Mouse (Mus musculus): ENCODE results near the gene Pml. TPM values are rescaled to one million over a fixed set of nuclear protein-coding genes. Genes with fewer than 3 reads are reported as not detected.

Pml gene
- polyA plus RNA-seq, 1 experiment from 2014 or later = 24.7 TPM

DNA sequence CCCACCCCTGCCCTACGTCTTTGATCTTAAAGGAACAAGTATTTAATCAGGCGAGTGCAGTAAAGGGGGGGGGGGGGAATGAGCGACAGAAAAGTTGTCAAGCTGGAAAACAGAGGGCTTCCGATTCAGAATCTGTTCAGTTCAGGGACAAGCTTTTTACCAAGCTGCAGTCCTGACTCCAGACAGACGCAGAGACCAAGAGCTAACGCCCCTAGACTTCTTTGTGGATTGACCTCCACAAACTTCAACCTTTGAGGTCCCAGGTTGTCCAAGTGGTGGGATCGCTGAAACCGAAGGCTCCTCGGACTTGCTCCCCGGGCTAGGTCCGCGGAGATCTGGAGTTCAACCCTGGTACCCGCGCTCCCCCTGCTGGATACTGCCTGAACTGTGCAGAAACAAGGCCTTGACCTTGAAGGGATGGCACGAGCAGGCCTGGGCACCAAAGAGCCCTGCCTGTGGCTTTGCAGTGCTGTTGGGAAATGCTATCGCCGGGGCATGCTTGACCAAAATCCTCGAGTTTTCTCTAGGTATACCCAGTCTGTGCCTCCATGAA lies 45.1 kb downstream of the Pml start:
- H3K9me3 ChIP-seq (replicated peaks) = no peaks in the 10 kb centered on the region
- peaks cover 44% of the 10 kb centered on the region for H3K4me1 ChIP-seq
- peaks cover 52% of the 10 kb centered on the region for H3K27me3 ChIP-seq
- WGBS = 4% methylated on average over 18 of the region's 18 CpGs
- H3K4me2 ChIP-seq = peak overlapping the region; percentile 64
- no peak overlapping the region for H3K27ac ChIP-seq
- peak; percentile 79; the same call in 1 of the 2 replicates for ATAC-seq (replicated peaks; ENCODE audit: low FRiP score)
- H3K9ac ChIP-seq = no peak overlapping the region
- peak overlapping the region; percentile 40 for H3K4me3 ChIP-seq (replicated peaks)
- no peaks in the 10 kb centered on the region for H3K36me3 ChIP-seq

DNA sequence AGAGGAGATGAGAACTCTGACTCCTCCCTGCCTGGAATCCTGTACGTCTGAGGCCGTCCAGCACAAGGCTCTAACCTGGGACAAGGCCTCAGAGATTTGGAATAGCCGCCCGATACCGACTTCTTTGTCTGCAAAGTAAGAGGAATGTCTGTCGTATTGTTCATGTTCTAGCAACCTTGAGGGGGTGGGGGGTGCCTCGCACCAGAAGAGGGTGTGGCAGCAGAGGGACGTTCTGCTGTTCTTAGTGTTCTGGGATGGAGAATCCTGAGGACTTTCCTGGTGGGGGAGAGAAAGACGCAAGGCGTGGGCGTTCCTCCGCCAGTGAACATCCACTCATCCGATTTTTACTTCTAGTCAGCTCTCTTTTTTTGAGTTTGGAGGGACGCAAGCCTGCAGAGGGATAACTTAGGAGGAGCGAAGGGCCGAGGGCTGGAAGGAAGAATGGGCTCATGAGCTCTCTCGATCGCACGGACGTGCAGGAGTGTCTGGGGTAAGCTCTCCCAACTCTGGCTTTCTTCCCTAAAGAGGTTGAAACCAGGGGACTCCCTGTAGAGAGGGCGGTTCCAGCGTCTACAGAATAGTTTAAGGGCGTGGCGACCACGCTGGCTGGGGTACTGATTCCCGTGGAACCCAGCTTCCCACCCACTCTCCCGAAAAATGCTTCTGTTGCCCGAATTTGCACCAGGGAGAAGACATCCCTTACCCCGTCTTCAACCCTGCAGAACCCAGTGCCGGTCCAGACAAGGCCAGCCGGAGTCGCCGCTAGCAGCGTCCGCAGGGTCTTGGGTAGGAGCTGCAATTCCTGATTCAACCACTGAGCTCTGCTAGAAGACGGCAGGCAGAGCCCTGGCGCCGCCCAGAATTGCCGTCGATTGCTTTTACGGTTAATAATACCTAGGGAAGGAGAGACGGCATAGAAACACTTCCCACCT lies 45.8 kb downstream of the Pml start, which contains the start of the genes Islr and Islr2:
Islr (minus strand) TSS at position 791 of the 932 bp plus-strand sequence.
Islr2 (minus strand) TSS at position 804 of the 932 bp plus-strand sequence.
- Histone ChIP-seq H3K27me3 (peaks cover 59% of the 10 kb centered on the region), H3K27ac (no peak within 1 kb of the TSS), H3K4me3 (replicated peaks) (peak within 1 kb of the TSS; percentile 40), H3K9me3 (replicated peaks) (no peaks in the 10 kb centered on the region), H3K9ac (0 out of 2 replicates have a peak within 1 kb of the TSS, but pooled peaks have one; percentile 26), H3K36me3 (no peaks in the 10 kb centered on the region), H3K4me1 (peaks cover 52% of the 10 kb centered on the region), H3K4me2 (peak within 1 kb of the TSS; percentile 64)
- ATAC-seq (replicated peaks; ENCODE audit: low FRiP score) = peak; percentile 74
- WGBS = 3% methylated on average over 42 of the region's 42 CpGs

DNA sequence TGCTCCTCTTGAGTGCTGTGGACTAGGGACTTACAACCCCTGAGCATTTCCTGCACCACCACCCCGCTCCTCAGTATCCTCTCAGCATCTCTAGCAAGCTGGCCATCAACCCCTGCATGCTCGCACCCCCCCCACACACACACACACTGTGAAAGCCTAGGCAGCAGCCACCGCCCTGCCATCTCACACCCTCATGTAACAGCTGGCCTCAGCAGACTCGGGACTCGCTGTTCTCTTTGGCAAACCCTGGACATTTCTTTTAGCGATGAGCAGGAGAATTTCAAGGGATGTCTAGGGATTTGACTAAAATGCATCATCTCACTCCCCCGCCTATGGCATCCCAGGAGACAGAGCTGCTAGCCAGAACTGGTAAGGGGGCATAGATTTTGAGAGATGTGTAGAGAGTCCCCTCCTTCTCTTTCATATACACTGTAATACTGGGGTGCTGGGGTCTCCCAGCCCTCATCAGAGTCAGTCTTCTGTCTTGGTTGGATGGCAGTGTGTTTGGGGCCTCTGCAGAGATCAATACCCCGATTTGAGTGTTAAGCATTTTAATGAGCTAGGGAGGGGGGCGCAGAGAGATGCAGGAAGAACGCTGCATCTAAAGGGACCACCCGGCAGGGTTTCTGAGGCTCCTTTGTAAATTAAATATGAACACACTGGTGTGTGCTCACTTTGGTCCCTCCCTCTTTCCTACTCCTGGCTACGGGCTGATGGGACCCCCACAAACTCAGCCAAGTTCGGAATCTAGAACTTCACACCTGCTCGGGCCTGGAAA lies 46.7 kb downstream of the Pml start:
- no peak overlapping the region for H3K9ac ChIP-seq
- no peak overlapping the region for H3K27ac ChIP-seq
- H3K4me3 ChIP-seq (replicated peaks) = no peak overlapping the region
- peak overlapping the region; percentile 64; the same call in 1 of the 2 replicates for H3K4me2 ChIP-seq
- no peaks in the 10 kb centered on the region for H3K9me3 ChIP-seq (replicated peaks)
- no peaks in the 10 kb centered on the region for H3K36me3 ChIP-seq
- peaks cover 65% of the 10 kb centered on the region for H3K27me3 ChIP-seq
- ATAC-seq (replicated peaks; ENCODE audit: low FRiP score) = no peak
- H3K4me1 ChIP-seq = peaks cover 61% of the 10 kb centered on the region
- WGBS = 8% methylated on average over 14 of the region's 14 CpGs

DNA sequence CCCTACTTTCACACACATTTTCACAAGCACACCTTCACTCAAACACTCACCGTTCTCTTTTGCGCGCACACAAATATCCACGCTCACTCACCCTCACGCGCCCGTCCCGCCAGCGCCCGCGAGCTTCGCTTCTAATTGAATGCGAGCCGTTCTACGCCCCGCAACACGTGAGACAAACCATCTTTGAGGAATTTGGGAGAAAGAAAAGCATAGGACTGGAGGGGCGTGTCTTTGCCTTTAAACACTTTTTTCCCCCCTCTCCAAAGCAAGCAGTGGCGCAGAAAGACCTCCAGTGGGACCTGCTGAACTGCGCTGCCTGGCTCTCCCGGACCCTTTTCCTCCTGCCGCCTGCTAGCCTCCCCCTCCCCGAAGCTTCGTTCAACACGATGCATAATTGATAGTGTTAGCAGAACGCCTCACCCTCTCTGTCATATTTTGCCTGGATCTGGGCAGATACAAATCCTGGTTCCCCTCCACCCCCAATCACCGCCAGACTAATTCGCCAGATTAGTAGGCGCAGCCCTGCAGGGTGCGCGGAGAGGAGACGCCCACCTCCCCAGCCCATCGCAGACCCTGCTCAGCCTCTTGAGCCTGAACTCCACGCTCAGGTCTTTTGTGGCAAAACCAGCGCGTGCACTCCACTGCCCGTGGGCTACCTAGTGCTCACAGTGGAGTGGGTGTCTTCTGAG lies 47.6 kb downstream of the Pml start:
- H3K27ac ChIP-seq = no peak overlapping the region
- no peaks in the 10 kb centered on the region for H3K9me3 ChIP-seq (replicated peaks)
- H3K4me2 ChIP-seq = peak overlapping the region; percentile 40
- H3K4me1 ChIP-seq = peaks cover 70% of the 10 kb centered on the region
- H3K4me3 ChIP-seq (replicated peaks) = peak overlapping the region; percentile 23
- WGBS = under 1% methylated on average over 37 of the region's 37 CpGs
- H3K27me3 ChIP-seq = peaks cover 74% of the 10 kb centered on the region
- H3K9ac ChIP-seq = no peak overlapping the region
- no peaks in the 10 kb centered on the region for H3K36me3 ChIP-seq
- ATAC-seq (replicated peaks; ENCODE audit: low FRiP score) = no peak

DNA sequence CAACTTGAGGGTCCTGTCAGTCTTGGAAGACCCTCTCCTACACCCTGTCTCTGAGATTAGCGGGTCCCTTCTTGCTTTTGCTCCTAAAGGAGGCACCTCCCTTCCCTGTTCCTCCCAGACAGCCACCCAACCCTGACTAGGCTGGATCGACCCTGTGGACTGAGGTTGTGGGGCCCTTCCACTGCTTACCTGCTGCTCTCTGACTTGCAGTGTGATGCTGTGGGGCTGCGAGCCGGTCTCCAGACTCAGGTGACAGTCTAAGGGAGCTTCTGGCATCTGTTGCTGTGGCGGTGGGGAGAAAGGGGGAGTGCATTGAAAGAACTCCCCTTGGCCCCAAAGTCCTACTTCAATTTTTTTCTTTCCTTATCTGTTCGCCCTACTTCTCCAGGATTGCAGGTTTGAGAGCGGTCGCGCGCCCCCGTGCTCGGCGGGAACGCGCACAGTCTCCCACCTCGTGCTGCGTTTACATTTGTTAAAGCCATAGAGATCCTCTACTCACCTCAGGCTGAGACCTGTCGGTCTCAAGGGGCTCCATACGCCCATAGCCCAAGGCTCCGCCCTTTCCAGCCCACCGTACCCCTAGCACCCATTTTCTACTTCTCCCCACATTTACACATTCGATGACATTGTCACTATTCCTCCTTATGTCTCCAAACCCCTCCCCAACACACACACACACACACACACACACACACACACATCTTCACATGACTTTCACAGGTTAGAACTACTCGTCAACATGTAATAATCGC lies 48.3 kb downstream of the Pml start:
- Histone ChIP-seq H3K4me2 (peak overlapping the region; percentile 40), H3K27ac (no peak overlapping the region), H3K9me3 (replicated peaks) (no peaks in the 10 kb centered on the region), H3K27me3 (peaks cover 81% of the 10 kb centered on the region), H3K4me3 (replicated peaks) (peak overlapping the region; percentile 23; the same call in 1 of the 2 replicates), H3K9ac (no peak overlapping the region), H3K4me1 (peaks cover 77% of the 10 kb centered on the region), H3K36me3 (no peaks in the 10 kb centered on the region)
- 1% methylated on average over 24 of the region's 24 CpGs for WGBS
- ATAC-seq (replicated peaks; ENCODE audit: low FRiP score) = no peak

DNA sequence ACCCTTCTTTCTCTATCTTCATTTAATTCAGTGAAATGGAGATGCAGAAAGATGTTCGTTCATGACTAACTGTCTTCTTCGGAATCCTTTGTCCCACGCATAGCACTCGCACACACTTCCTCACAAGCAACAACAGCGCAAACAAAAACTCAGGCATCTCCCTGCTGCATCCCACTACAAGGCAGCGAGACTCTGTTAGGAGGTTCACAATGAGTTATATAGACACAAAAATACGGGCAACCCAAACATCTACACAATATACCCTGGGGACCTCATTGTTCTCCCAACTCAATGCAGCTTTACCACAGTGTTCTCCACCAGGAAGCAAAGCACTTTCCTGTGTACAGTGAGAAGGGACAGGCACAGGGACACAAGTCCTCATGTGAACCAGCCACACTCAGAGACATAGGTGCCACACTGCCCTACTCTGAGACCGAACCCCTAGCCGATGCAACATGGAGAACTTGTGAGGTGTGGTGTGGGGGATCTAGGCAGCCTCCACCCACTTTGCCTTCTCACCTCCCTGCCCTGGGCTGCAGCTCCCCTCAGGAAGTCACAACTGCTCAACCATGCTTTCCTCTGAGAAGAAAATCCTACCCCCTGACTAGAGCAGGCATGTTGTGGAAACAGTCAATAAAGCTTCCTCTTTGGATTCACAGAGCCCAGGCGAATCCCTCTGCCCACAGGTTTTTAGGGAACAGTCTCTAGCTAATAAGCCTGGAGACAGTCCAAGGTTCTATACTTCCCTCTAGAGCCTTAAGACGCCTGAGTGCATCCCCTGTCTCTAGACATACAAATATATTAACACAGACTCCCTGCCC lies 49.1 kb downstream of the Pml start:
- Histone ChIP-seq H3K27me3 (peaks cover 89% of the 10 kb centered on the region), H3K9ac (no peak overlapping the region), H3K4me1 (peaks cover 84% of the 10 kb centered on the region), H3K36me3 (no peaks in the 10 kb centered on the region), H3K9me3 (replicated peaks) (no peaks in the 10 kb centered on the region), H3K4me2 (no peak overlapping the region), H3K27ac (no peak overlapping the region), H3K4me3 (replicated peaks) (no peak overlapping the region)
- 13% methylated on average over 11 of the region's 11 CpGs for WGBS
- no peak for ATAC-seq (replicated peaks; ENCODE audit: low FRiP score)

DNA sequence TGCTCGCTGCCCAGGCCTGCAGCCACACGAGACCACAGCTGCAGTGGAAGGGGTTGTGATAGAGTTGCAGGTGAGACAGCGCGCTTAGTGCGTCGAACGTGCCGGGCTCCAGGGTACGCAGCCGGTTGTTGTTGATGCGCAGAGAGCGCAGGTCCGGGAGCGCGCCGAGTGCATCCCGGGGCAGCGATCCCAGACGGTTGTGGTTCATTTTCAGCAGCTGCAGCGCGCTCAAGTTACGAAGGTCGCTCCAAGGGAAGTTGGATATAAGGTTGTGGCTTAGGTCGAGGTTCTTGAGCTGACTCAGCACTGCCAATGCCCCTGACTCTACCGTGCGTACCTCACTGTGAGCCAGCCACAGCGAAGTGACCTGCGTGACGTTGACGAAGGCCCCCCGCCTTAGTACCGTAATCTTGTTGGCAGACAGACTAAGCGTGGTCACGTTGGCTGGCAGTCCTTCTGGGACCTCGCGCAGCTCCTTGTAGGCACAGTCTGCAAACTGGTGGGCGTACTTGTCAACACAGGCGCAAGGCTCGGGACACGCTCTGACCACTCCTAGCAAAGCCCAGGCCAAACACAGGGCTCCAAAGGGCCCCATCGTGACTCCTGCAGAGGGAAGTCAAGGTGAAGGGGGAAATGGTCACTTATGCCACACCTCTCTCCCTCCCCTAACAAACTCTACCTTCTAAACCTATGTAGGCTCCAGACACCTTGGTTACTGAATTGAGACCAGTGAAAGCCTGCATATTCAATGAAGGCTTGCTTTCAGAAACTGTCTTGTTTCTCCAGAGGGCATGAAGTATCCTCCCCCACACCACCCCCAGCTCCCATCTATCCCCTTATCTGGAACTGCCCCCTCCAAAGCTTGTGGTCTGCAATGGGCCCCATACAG lies 50.0 kb downstream of the Pml start:
- Histone ChIP-seq H3K4me1 (peaks cover 84% of the 10 kb centered on the region), H3K4me3 (replicated peaks) (peak overlapping the region; percentile 35), H3K27me3 (peaks cover 95% of the 10 kb centered on the region), H3K9ac (0 out of 2 replicates have a peak overlapping the region, but pooled peaks have one; percentile 14), H3K27ac (no peak overlapping the region), H3K9me3 (replicated peaks) (no peaks in the 10 kb centered on the region), H3K36me3 (no peaks in the 10 kb centered on the region), H3K4me2 (peak overlapping the region; percentile 61)
- 0 out of 2 replicates have a peak, but pooled peaks have one; percentile 1 for ATAC-seq (replicated peaks; ENCODE audit: low FRiP score)
- WGBS = 5% methylated on average over 41 of the region's 41 CpGs

DNA sequence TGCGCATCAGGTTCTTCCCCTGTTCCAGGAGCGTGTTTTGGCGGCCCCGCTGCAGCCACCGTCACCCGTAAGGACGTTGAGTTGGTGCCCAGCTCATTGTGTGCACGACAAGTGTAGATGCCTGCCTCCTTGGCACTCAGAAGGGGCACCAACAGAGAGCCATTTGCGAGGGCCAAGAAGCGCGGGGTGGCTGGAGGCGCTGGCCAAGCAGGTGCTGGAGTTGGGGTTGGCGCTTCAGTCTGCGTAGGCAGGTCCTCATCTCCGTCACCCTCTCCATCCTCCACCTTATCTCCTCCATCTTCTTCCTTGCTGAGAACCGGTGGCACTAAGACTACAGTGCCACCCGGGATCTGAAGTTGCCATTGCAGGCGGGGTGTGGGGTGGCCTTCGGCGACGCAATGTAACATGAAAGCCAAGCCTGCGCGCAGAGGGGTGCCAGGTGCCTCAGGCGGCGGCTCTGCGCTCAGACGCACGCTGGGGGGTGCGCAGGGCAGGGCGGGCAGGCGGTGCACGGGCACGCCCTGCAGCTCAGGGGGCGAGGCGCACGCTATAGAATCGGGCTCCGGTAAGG lies 50.7 kb downstream of the Pml start:
- Histone ChIP-seq H3K4me3 (replicated peaks) (peak overlapping the region; percentile 35), H3K4me1 (peaks cover 77% of the 10 kb centered on the region), H3K9ac (0 out of 2 replicates have a peak overlapping the region, but pooled peaks have one; percentile 14), H3K9me3 (replicated peaks) (no peaks in the 10 kb centered on the region), H3K27me3 (peaks cover 100% of the 10 kb centered on the region), H3K4me2 (peak overlapping the region; percentile 61), H3K36me3 (no peaks in the 10 kb centered on the region), H3K27ac (no peak overlapping the region)
- 2% methylated on average over 38 of the region's 38 CpGs for whole genome bisulfite sequencing
- ATAC-seq (replicated peaks; ENCODE audit: low FRiP score) = 0 out of 2 replicates have a peak, but pooled peaks have one; percentile 7

All from kidney, embryonic 15.5 days (tissue).